Mouse (Mus musculus) thymus, adult 2 months (tissue): ENCODE data around the gene Ndufa13.

ENCODE experiments used
- CTCF ChIP-seq: fragments of 200-500 bp; IDR thresholded peaks from 2 replicates; pipeline ENCODE4 v1.5.1; 2012; ENCODE audit warnings: mild to moderate bottlenecking, control low read depth, low read length, moderate library complexity, borderline replicate concordance; ENCODE audit not compliant: control insufficient read depth, poor library complexity, insufficient read depth; ENCODE audit errors: extremely low read depth
- POLR2A ChIP-seq: fragments of 200-500 bp; IDR thresholded peaks from 2 replicates; pipeline ENCODE4 v1.6.1; 2012; ENCODE audit warnings: mild to moderate bottlenecking, low read length, control low read depth, moderate library complexity; ENCODE audit not compliant: control insufficient read depth, poor library complexity, insufficient read depth; ENCODE audit errors: extremely low read depth

- TF ChIP-seq POLR2A = no peak
- no peak for TF ChIP-seq CTCF
These were observed 38.0 kb upstream of the Ndufa13 start for GRCm38 (mm10) chr8:69940386-69940785.
